Mouse (Mus musculus) MEL (cell line): ENCODE results near the gene Heph. TPM values are rescaled to one million over a fixed set of nuclear protein-coding genes. Genes with fewer than 3 reads are reported as not detected.
A peak's percentile ranks its signal among the peaks of the same experiment; 100 is the strongest.

Experiments
- DNase-seq: peaks from one replicate; pipeline ENCODE4 v3.0.0; 2011; ENCODE audit warnings: low read depth, low spot score
- H3K27ac ChIP-seq: 2 replicates; pipeline ENCODE4 v1.5.1; 2012; ENCODE audit warnings: low read depth, mild to moderate bottlenecking, control low read depth, low read length, moderate library complexity; ENCODE audit not compliant: control insufficient read depth
- H3K27me3 ChIP-seq, 2 experiments: fragments of 150-350 bp in 1 of 2; sonication (generic) in 1 of 2; 2 replicates each; pipeline ENCODE4 v1.6.1; 2012; ENCODE audit warnings: low read length in 2 of 2, mild to moderate bottlenecking in 2 of 2, improper control_type of control experiment in 1 of 2, moderate library complexity in 1 of 2; ENCODE audit not compliant: insufficient read depth in 2 of 2, control insufficient read depth in 1 of 2
- H3K36me3 ChIP-seq, 2 experiments: 2 replicates each; pipeline ENCODE4 v1.6.1; 2012 to 2014; ENCODE audit warnings: low read length in 2 of 2, improper control_type of control experiment in 1 of 2, inconsistent platforms in 1 of 2, mild to moderate bottlenecking in 1 of 2; ENCODE audit not compliant: insufficient read depth in 2 of 2, control insufficient read depth in 1 of 2
- H3K4me1 ChIP-seq, 2 experiments: fragments of 150-350 bp in 1 of 2; sonication (generic) in 1 of 2; 2 replicates each; pipeline ENCODE4 v1.6.1; 2012; ENCODE audit warnings: low read length in 2 of 2, improper control_type of control experiment in 1 of 2, mild to moderate bottlenecking in 1 of 2; ENCODE audit not compliant: insufficient read depth in 2 of 2, control insufficient read depth in 1 of 2
- H3K4me3 ChIP-seq, 2 experiments: fragments of 150-350 bp in 1 of 2; sonication (generic) in 1 of 2; 2 replicates each; pipeline ENCODE4 v1.5.1; 2012; ENCODE audit warnings: low read depth in 2 of 2, low read length in 2 of 2, mild to moderate bottlenecking in 2 of 2, moderate library complexity in 2 of 2, control low read depth in 1 of 2, improper control_type of control experiment in 1 of 2; ENCODE audit not compliant: control insufficient read depth in 1 of 2, insufficient read depth in 1 of 2
- H3K79me2 ChIP-seq: 2 replicates; pipeline ENCODE4 v1.6.1; 2012; ENCODE audit warnings: mild to moderate bottlenecking, low read length, moderate library complexity; ENCODE audit not compliant: control insufficient read depth, poor library complexity, insufficient read depth
- H3K9ac ChIP-seq: 2 replicates; pipeline ENCODE4 v1.6.1; 2012; ENCODE audit warnings: low read depth, mild to moderate bottlenecking, control low read depth, low read length, moderate library complexity; ENCODE audit not compliant: control insufficient read depth, poor library complexity, severe bottlenecking
- H3K9me3 ChIP-seq: fragments of 150-350 bp; sonication (generic); replicated peaks from 2 replicates; pipeline ENCODE4 v1.6.1; 2012; ENCODE audit warnings: mild to moderate bottlenecking, low read length, improper control_type of control experiment, moderate library complexity; ENCODE audit not compliant: insufficient read depth
- BHLHE40 ChIP-seq: IDR thresholded peaks from 2 replicates; pipeline ENCODE4 v1.6.1; 2012; ENCODE audit warnings: low read depth, mild to moderate bottlenecking, inconsistent platforms, low read length, improper control_type of control experiment, borderline replicate concordance
- CHD1 ChIP-seq: IDR thresholded peaks from 2 replicates; pipeline ENCODE4 v1.6.1; 2012; ENCODE audit warnings: low read depth, mild to moderate bottlenecking, inconsistent platforms, low read length, improper control_type of control experiment
- E2F4 ChIP-seq: IDR thresholded peaks from 2 replicates; pipeline ENCODE4 v1.6.1; 2011; ENCODE audit warnings: low read depth, low read length, improper control_type of control experiment, borderline replicate concordance
- ELF1 ChIP-seq: IDR thresholded peaks from 2 replicates; pipeline ENCODE4 v1.6.1; 2014; ENCODE audit warnings: low read depth, mild to moderate bottlenecking, inconsistent platforms, low read length, improper control_type of control experiment, moderate library complexity
- EP300 ChIP-seq, 2 experiments: IDR thresholded peaks; 2 replicates each; pipeline ENCODE4 v1.6.1; 2011; ENCODE audit warnings: improper control_type of control experiment in 2 of 2, low read length in 2 of 2, low read depth in 1 of 2, mild to moderate bottlenecking in 1 of 2
- ETS1 ChIP-seq: IDR thresholded peaks from 2 replicates; pipeline ENCODE4 v1.6.1; 2012; ENCODE audit warnings: low read depth, mild to moderate bottlenecking, inconsistent platforms, low read length, improper control_type of control experiment, moderate library complexity
- GATA1 ChIP-seq: IDR thresholded peaks from 2 replicates; pipeline ENCODE4 v1.6.1; 2011; ENCODE audit warnings: low read depth, low read length, improper control_type of control experiment
- HCFC1 ChIP-seq: IDR thresholded peaks from 2 replicates; pipeline ENCODE4 v1.6.1; 2012; ENCODE audit warnings: low read depth, mild to moderate bottlenecking, inconsistent platforms, low read length, improper control_type of control experiment, moderate library complexity
- JUND ChIP-seq: IDR thresholded peaks from 2 replicates; pipeline ENCODE4 v1.6.1; 2011; ENCODE audit warnings: low read depth, mild to moderate bottlenecking, improper control_type of control experiment, low read length
- MAFK ChIP-seq: IDR thresholded peaks from 2 replicates; pipeline ENCODE4 v1.6.1; 2011; ENCODE audit warnings: low read depth, mild to moderate bottlenecking, low read length, improper control_type of control experiment, borderline replicate concordance
- MEF2A ChIP-seq: IDR thresholded peaks from 2 replicates; pipeline ENCODE4 v1.6.1; 2014; ENCODE audit warnings: low read depth, mild to moderate bottlenecking, inconsistent platforms, low read length, improper control_type of control experiment; ENCODE audit not compliant: poor library complexity, insufficient replicate concordance, severe bottlenecking; ENCODE audit errors: extremely low read depth
- MYB ChIP-seq: IDR thresholded peaks from 2 replicates; pipeline ENCODE4 v1.6.1; 2011; ENCODE audit warnings: mild to moderate bottlenecking, low read depth, low read length, improper control_type of control experiment
- RCOR1 ChIP-seq: IDR thresholded peaks from 2 replicates; pipeline ENCODE4 v1.6.1; 2012; ENCODE audit warnings: low read depth, mild to moderate bottlenecking, inconsistent platforms, low read length, improper control_type of control experiment
- TAL1 ChIP-seq: IDR thresholded peaks from 2 replicates; pipeline ENCODE4 v1.6.1; 2012; ENCODE audit warnings: mild to moderate bottlenecking, inconsistent platforms, low read length, moderate library complexity, mixed read lengths
- TCF12 ChIP-seq: IDR thresholded peaks from 2 replicates; pipeline ENCODE4 v1.6.1; 2014; ENCODE audit warnings: low read depth, mild to moderate bottlenecking, inconsistent platforms, low read length, improper control_type of control experiment, moderate library complexity
- USF1 ChIP-seq: IDR thresholded peaks from 2 replicates; pipeline ENCODE4 v1.6.1; 2014; ENCODE audit warnings: low read depth, mild to moderate bottlenecking, inconsistent platforms, low read length, improper control_type of control experiment, moderate library complexity
- USF2 ChIP-seq, 2 experiments: IDR thresholded peaks; 2 replicates each; pipeline ENCODE4 v1.6.1; 2011 to 2012; ENCODE audit warnings: improper control_type of control experiment in 2 of 2, low read length in 2 of 2, borderline replicate concordance in 1 of 2, inconsistent platforms in 1 of 2, low read depth in 1 of 2, mild to moderate bottlenecking in 1 of 2; ENCODE audit not compliant: insufficient read depth in 1 of 2
- ZKSCAN1 ChIP-seq: IDR thresholded peaks from 2 replicates; pipeline ENCODE4 v1.6.1; 2012; ENCODE audit warnings: low read depth, mild to moderate bottlenecking, inconsistent platforms, low read length, improper control_type of control experiment, moderate library complexity
- ZNF384 ChIP-seq: IDR thresholded peaks from 2 replicates; pipeline ENCODE4 v1.6.1; 2012; ENCODE audit warnings: low read depth, mild to moderate bottlenecking, inconsistent platforms, low read length, improper control_type of control experiment
- polyA plus RNA-seq, 2 experiments: library from polyadenylated mRNA; stranded (reverse) in 1 of 2; unstranded in 1 of 2; fragments of >175 nt in 1 of 2; fragments of >200 nt in 1 of 2; gene quantifications; 2 replicates each; pipeline versions ENCODE4 v1.2.1 to v1.2.4; 2012; ENCODE audit warnings: low replicate concordance in 2 of 2, low read depth in 1 of 2; ENCODE audit not compliant: insufficient read length in 2 of 2, insufficient read depth in 1 of 2, missing spikeins in 1 of 2
- total RNA-seq: library from RNA; depleted of rRNA; stranded (reverse); fragments of 300-350 nt; gene quantifications from 2 replicates; pipeline ENCODE4 v1.2.3, GENCODE M21; 2012

Heph gene
- total and polyA plus RNA-seq, 3 experiments, result not detected

- TF ChIP-seq BHLHE40, result no peak
- TF ChIP-seq USF1, result no peak
- no peak for TF ChIP-seq CHD1
- TF ChIP-seq RCOR1, result peak; percentile 77
- no peak for TF ChIP-seq ELF1
- no peak for TF ChIP-seq USF2 (IDR thresholded peaks at IDR 0.05; ENCODE audit: borderline replicate concordance in 1 of 2, insufficient read depth in 1 of 2, low read depth in 1 of 2, low read length in 2 of 2)
- peak; percentile 13; the same call in 1 of the 2 replicates for TF ChIP-seq MAFK
- TF ChIP-seq JUND, result no peak
- 0 out of 2 replicates have a peak, but pooled peaks have one; percentile 17 for TF ChIP-seq MYB
- TF ChIP-seq EP300 (IDR thresholded peaks at IDR 0.05; ENCODE audit: low read depth in 1 of 2, low read length in 2 of 2), result peak; percentile 86 to 89
- TF ChIP-seq E2F4, result no peak
- TF ChIP-seq GATA1, result peak; percentile 73
- peak; percentile 67 for TF ChIP-seq ETS1
- no peak for TF ChIP-seq ZKSCAN1
- TF ChIP-seq MEF2A, result no peak
- peak; percentile 75 for TF ChIP-seq TAL1
- peak; percentile 20; the same call in 1 of the 2 replicates for TF ChIP-seq ZNF384
- peak; percentile 88 for TF ChIP-seq TCF12
- no peak overlapping the region for H3K4me3 ChIP-seq
- H3K36me3 ChIP-seq, result peaks cover 0 to 15% of the 10 kb centered on the region in 2 experiments; a peak in 2 of 4 replicates
- H3K4me1 ChIP-seq, result peaks cover 5 to 9% of the 10 kb centered on the region in 2 experiments
- no peak overlapping the region for H3K9ac ChIP-seq
- peak; percentile 35 for DNase-seq
- H3K9me3 ChIP-seq, result no peaks in the 10 kb centered on the region
- H3K79me2 ChIP-seq, result no peaks in the 10 kb centered on the region
- peak overlapping the region; percentile 50; the same call in 1 of the 2 replicates for H3K27ac ChIP-seq
- no peaks in the 10 kb centered on the region for H3K27me3 ChIP-seq
Measured at GRCm38 (mm10) chrX:96417733-96418132, 37.4 kb upstream of the Heph start.

- Histone ChIP-seq H3K79me2 (no peaks in the 10 kb centered on the region), H3K4me1 (peaks cover 5 to 9% of the 10 kb centered on the region in 2 experiments), H3K36me3 (peaks cover 0 to 15% of the 10 kb centered on the region in 2 experiments; a peak in 2 of 4 replicates), H3K27me3 (no peaks in the 10 kb centered on the region), H3K4me3 (no peak overlapping the region), H3K27ac (no peak overlapping the region), H3K9ac (no peak overlapping the region), H3K9me3 (no peaks in the 10 kb centered on the region)
- DNase-seq, result no peak
- TF ChIP-seq ELF1 (no peak), USF1 (peak; percentile 77; the same call in 1 of the 2 replicates), HCFC1 (no peak), TCF12 (peak; percentile 55; the same call in 1 of the 2 replicates)
Measured at GRCm38 (mm10) chrX:96419383-96419782, 35.8 kb upstream of the Heph start.
